Mouse (Mus musculus): ENCODE measurements at regions not wholly inside any gene's neighbourhood (a gene's known extent, or its start where the extent isn't known, plus 50 kb on each side); places are given as distances from the start of the nearest gene placed in this dataset.

DNA sequence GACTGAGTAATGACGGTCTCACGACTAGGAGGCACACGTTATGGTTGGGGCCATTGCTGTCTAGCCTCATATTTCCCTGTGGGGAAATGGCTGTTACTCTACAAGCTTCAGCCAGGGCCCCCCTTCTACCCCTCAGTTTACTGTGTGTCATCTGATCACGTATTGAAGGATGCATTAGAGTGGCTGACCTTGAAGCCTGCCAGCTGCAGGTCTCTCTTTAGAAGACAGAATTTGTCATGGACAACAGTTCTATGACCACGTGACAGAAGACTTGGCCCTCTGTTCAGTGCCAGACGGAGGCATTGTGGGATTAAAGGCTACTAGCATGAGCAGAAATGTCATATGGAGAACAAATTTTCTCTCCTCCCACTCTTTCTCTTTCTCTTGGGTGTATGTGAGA lies 115.6 kb downstream of the Gas1 start:
- DNase-seq: no peak

DNA sequence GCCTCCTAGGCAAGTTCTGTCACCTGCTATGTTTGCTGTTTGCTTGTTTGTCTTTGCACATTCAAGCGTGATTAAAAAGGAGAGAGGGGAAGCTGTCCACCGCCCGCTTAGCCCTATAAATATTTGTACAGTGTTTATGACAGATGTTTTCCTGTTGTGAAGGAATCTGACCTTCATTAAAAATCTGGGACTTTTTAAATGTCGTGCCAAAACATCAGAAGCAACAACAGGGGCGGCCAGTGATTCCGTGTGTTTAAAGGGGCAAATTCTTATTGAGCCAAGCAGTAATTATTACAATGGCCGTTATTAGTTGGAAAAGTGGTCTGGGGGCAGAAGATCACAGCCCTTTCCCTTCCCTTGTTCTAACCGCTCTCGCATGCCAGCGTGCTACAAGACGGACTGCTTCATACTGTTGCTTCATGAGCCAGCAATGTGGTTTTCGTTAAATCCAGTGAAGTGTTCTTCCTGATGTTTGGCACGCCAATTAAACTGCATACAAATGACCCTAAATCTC lies 119.3 kb downstream of the Gas1 start:
- no peak for DNase-seq

DNA sequence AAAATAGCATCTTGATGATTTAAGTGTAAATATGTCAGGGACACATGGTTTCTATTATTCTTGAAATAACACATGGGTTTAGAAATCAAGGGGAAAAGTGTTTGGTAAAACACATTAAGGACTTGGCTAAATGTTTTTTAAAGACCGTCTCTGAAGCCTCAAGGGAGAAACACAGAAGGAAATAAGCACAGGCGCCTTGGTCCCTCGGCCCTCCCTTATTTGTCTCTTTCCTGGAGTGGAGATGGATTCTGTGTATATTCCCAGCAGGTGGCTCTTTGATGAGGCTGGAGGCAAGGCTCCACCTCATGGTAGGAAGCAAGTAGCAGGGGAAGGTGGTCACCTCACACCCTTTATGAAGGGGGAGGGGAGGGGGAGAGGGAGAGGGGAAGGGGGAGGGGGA lies 122.6 kb downstream of the Gas1 start:
- DNase-seq: no peak

DNA sequence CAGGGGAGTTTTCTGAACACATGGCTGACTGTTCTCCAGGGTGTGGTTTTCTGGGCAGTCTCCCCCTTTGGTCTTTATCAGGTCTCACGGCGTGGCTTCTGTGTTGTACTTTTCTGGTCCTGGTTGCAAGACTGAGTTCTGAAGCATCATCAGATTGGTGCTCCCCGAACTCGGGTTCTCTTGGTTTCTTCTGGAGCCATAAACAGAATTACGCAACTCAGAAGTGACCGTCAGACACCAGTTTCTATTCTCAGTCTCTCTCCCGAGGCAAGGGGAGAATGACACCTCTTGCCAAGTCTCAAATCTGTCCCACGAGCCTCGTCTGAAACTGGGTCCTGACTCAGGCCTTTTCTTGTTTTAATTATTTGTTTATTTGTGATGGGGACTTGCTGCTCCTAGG lies 123.1 kb downstream of the Gas1 start:
- DNase-seq: no peak

DNA sequence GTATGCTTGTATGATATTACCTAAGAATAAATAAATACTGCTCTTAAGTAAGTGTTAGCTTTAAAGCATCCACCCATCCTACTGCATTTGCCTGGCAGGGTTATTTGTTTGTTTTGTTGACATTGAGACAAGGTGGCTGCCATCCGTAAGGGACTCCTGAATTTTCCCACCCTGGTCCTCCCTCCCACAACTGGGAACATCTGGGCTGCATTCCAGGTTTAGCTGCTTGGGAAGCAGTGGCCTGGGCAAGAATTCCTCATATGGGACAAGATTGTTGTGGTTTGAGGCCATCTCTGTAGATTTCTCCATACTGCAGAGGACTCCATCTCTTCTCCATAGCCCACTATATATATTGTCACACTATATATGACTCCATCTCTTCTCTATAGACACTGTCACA lies 125.3 kb downstream of the Gas1 start:
- DNase-seq: no peak

DNA sequence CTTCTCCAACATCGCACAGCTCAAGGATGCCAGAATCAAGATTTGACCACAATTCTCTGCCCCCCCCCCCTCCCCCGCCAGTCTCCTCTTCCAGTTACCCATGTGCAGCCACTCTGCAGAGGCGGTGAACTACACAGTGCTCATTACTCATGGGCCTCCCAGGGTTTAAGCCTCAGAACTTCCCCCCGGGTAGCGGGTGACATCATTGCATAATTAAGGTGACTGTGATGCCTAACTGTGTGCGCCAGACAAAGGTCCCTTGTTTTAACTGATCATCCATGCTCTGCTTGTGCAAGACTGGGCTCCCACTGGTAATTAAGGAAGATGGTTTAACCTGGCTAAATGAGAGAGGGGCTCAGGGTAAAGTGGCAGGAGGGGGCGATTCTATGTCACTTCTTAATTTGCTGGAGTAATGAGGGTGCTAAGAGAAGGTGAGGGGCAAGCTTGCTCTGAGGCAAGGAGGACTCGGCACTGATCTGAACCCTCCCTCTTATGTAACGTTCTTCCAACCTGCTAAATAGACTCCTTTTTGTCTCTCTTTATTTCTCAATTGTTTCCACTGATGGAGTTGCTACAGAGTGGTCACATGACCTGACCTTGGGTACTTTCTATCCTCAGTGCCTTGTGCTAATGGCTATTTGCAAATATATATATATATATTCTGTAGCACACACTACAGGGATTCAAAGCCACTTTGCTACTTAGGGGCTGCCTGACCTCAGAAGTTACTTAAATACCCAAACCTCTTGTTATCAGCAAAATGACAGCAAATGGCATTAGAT lies 126.2 kb downstream of the Gas1 start:
- DNase-seq: no peak

DNA sequence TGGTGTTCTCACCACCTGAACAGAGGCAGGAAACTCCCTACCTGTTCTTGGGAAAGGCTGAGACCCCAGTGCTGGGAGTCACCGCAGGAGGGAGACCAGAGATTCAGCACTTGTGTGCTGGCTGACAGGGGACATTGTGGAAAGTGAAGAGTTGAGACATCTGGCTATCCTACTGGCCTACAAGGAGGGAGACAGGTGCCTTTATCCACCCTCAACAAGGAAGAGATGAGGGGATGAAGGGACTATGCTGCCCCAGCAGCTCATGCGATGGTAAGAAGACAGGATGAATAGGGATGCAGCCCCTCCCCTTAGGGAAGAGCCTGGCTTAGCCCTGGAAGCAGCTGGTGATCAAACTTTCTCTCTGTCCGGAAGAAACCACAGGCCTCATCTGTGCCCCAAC lies 127.5 kb downstream of the Gas1 start:
- DNase-seq: no peak

DNA sequence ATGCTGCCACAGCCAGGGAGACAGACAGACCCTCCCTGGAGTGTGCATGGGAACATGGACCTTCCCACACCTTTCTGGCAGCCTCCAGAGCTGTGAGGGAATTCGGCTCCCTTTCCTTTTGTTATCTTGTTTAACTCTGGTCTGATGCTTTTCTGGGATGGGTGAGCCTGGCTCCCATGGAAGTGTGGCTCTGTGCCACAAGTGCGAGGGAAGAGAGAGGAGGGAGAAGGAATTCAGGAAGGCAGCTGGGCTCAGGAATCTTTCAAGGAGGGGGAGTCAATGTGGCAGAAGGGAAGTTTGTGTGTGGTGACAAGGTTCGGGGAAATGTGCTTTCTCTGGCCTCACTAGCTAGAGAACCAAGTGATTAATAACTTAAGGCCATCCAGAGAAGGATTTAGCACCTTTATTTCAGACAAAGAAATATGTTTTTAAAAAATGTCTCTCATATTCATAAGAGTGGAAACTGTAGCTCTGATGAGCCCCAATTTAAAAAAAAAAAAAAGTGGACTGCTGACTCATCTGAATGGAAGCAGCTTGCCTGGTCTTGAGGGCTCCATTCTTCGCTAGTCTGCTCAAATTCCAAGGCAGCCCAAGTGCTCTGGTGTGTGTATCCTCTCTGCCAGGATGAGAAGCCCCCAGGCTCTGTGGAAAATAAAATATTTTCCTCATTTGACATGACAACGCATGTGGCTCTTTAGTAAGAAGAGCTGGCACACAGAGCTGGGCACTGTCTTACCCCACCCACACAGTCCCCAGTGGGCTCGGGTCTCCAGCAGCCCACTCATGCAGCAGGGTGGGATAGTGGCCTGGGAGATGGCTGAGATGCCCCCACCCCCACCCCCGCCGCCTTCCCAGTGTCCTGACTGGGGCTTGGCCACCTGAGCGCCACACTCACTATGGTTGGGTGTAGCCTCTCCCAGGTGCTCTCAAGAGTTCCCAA lies 129.1 kb downstream of the Gas1 start:
- peak; percentile 30 for DNase-seq

DNA sequence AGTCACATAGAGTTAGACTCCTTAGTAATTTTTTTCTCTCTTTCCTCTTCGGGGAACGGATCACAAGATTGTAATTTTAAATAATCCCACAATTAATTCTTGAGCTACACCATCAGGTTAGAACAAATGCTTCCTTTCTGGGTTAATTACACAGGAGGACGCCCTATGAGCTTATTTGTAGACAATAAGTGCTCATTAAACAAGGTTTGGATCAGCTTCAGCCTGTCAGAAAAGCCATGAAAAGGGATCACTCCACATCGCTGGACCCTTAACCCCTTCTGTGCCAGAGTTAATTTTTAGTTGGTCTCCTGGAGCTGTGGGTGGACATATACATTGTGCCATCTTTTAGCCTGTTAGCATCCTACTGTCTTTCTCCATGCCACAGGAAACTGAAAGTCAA lies 131.4 kb downstream of the Gas1 start:
- DNase-seq: no peak

DNA sequence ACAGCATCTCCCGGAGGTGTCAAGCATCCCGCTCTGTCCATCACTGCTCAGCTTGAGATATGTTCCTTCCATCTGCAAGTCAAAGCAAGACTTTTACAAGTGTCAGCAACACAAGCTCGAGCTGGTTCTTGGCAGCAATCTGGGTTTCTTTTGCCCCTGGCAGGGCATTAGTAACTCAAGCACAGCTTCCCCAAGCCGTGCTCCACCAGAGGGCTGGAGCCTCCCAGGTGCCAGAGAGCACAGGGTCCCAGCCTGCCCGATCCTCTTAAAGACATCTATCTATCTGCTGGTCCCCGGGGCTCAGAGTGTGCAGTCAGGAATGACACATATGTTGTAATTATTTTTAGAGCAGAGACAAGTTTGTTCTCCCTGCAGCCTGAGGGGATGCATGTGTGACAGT lies 132.3 kb downstream of the Gas1 start:
- no peak for DNase-seq

DNA sequence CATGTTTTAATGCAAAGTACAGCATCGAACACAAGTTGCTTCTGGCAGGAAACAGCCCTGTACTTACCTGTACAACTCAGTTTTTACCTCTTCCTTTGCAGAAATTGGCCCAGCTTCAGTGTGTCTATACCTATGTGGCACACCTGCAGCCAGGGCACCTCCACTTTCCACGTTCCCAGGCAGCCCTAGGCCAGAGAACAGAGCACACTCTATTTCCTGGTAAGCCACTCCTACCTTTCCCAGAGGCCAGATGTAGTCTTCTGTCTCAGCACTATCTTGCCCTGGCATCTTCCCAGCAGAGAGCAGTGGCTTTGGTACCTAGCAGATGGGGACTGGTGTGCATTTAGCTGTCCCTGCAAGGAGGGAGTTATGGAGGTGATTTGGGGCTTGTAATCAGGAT lies 134.7 kb downstream of the Gas1 start:
- DNase-seq: no peak

DNA sequence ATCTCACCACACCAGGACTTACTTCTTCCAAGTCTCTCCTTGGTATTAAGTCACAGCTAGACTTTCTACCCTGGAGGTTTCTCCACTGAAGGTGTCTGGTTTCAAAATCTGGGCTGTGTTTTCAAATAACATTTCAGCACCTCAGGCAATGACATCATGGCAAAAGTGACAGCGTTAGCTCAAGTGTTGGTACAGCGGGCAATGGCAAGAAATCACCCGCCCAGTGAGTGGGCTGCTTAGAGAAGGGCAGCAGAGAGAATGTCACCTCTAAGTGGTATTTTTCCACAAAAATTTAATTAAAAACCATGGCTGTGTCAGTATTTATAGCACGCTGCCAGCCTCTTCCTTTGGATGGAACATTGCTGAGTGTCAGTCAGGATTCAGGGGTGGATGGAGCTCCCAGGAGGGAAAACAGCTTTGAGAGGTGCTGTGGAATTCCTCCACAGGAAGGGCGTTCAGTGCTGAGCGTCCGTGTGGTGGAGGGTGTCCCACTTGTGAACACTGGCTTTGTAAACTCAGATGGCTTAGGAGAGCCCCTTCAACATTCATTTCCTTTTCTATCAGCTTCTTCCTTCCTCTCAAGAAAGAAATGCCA lies 141.5 kb downstream of the Gas1 start:
- no peak for DNase-seq

DNA sequence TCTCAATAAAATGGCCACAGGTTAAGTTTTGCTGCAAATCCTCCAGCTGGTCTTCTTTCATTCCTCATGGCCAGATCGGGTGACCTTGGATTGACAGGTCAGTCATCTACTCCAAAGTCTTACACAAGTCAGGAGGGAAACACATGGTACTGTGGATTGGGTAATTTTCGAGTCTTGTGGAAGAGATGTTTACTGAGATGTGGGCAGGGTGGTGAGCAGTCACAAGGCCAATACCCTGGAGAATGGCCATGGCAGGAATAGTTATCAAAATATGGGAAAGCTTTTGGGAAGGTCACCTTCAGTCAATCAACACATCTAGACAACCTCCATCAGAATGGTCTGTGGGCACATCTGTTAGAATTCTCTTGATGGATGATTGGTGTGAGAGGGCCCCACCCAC lies 144.0 kb downstream of the Gas1 start:
- no peak for DNase-seq

DNA sequence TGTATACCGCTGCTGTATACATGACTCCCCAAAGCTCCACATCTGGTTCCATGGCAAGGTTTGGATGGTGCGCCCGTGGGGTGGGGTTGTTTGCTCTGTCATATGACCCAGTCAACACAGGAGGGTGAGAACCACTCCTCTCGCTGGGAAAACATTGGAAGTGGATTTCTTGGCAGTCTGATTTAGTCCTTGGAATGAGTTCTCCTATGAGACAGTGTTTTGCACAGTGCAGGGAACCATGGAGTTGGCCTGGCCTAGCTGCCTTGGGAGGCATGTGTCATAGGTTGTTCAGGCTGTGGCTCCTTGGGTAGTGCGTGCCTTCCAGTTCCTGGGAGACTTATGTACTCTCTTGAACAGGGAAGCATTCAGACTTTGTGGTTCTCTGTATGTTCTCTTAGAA lies 144.6 kb downstream of the Gas1 start:
- no peak for DNase-seq

DNA sequence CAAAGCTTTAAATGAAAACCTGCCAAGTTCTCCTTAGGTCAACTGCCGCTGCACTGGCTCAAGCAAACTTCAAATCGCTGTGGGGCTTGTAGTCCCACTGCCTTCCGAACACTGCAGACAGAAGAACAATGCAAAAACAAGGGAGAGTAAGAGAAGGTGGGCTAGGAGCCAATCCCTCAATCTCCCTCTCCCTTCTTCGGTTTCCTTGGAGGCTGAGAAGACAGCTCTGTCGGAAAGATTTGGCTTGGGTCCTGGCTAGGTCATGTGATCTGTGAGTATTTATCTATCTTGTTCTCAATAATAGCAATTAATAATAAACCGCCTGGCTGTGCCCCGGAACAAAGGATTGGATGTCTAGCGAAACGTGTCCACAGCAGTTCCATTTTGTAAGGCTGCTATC lies 147.6 kb downstream of the Gas1 start:
- no peak for DNase-seq

DNA sequence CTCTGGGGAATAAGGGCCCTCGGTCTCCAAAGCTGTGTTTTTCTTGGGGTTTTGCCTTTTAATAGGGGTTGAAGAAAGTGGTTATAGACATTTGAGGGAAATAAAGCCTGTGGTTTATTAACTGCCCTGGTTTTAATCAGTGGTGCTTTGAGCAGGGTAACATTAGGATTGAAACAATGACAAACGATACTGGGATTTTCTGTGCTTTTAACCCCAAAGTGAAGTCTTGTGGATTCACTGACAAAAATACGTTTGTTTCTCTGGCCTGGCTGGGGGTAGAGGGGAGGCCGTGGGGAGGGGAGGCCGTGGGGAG lies 157.0 kb downstream of the Gas1 start:
- no peak for DNase-seq

DNA sequence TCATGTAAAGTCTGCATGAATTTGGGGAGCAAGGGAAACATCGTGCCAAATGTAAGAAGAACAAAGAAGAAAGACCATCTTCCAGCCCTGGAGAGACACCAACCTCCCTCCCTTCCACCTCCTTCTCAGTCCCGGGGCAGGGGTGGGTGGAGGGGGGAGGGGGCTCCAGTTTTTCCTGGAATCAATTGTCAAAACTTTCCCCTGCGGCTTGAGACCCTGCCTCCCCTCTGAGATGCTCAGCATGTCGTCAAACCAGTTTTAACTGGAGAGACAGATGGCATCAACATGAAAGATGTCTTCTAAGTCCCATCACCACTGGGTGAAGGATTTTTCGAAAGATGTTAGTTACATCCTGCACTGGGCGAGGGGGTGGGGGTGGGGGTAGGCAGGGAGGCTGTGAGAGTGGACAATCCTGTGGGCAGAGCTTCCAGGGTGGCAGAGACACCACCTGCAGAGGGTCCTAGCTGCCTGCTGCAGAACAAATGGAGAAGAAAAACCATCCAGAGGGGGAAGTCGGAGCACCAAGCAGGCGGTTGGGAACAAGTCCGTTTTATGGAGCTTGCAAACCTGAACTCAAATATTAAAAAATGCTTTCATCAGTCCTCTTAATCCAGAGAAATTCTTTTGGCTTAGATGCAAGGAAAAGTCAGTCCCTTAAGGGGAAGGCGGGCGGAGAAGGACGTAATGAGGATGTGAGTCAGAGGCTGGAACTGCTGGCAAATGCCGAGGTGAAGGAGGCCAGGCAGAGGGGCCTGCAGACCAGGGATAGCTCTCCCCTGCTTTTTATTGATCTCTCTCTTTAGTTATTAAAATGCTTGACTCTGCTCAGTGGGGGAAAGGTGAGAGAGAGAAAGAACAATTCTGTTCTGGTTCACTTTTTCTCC lies 157.6 kb downstream of the Gas1 start:
- DNase-seq: peak; percentile 47

DNA sequence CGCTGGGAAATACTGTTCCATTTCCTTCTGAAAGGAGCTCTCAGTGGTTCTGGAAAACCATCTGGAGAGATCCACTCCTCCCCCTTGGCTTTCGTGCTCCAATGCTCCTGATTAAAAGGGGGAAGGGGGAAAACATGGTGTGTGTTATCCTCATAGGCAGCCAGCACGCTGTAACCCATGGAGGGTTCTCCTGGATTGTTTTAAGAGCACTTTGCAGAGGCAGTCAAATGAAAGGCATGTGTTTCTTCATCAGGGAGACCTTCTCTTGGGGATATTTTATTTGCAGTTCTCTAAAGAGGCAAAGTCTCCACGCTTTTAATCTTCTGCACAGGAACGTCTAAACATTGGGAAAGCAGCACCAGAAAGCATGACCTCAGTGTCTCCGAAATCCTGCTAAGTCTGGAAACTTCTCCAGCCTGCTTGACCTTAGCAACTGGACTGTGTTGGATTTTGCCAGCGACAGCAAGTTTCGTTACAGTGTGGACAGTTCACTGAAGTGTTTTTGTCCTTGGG lies 161.3 kb downstream of the Gas1 start:
- DNase-seq: no peak

DNA sequence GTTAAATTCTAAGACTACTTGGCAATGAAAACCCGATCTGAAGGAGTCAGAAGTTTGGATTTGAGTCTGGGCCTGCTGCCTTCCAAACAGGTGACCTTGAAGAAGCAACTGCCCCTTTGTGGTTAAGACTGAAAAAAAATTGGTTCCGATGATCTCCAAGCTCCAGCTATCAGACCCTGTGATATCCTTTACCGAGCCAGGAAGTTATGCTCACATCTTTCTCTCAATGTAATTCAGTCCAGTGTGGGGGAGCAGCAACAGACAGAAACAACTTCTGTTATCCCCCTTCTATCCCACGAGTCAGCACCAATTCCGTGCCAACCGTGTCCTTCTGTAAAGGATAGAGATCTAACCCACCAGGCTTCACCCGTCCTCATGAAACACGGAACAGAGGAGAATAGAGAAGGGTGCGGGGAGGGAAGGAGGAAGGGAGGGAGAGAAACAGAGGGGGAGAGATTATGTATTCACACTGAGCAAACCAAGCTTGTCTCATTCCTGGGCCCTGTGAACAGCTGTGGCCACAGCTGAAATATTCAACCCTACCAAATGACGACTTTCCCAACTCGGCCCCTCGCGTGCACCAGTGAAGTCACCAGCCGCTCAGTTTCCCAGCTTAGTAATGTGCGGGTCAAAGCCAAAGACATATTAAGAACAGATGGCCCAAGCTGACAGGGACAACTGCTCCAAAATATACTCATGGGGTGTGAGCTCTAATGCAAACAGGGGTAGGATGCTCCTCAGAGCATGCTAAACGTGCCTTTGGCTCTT lies 164.9 kb downstream of the Gas1 start:
- DNase-seq: peak; percentile 37

DNA sequence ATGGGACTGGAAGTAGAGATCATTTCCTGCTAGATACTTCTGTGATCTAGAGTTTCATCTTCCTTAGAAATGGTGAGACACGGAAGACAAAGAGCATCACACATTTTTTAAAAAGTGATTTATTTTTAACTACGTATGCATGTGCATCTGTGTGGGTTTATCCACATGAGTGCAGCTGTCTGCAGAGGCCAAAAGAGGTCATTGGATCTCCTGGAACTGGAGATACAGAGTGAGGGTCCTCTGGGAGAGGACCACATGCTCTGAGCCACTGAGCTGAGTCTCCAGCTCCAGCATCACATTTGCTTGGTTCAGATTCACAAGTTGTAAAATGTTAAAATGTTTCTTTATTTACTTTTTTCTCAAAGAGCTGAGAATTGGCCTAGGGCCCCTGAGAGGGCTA lies 166.1 kb downstream of the Gas1 start:
- no peak for DNase-seq

DNA sequence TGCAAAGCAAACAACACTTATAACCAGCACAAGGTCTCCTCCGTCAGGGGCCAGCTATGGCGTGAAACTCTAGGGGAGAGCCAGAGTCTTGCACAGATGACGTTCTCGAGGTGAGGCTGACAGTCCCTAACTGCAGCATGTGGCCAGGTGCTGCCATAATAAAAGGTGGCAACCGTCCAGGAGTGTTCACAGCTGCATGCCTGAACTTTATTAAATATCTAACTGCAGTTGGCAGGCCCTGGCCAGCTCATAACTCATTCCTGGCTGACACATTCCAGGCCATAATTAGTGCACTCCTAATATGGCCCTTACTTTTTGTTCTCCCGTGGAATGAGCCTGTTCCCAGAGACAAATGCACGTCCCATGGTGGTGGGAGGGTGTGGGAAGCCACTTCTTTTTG lies 169.6 kb downstream of the Gas1 start:
- no peak for DNase-seq

Data from gastrocnemius, postnatal 10 days (tissue).